Mouse (Mus musculus) layer of hippocampus, adult 9-11 months (tissue): Measurements from ENCODE around the gene Tmem269.

Experiments
- DNase-seq: peaks from one replicate; pipeline ENCODE4 v3.0.0; 2022

Tmem269 gene

GRCm38 (mm10) chr4:119218169-119218568 is at the start of gene Tmem269:
Gene Tmem269, minus strand, starts transcription at chr4:119218217.
- DNase-seq = no peak

- DNase-seq = no peak
These were observed 48.6 kb upstream of the Tmem269 start for GRCm38 (mm10) chr4:119266606-119267005.

- DNase-seq = no peak
These were observed 45.4 kb upstream of the Tmem269 start for GRCm38 (mm10) chr4:119263459-119263858.

DNA sequence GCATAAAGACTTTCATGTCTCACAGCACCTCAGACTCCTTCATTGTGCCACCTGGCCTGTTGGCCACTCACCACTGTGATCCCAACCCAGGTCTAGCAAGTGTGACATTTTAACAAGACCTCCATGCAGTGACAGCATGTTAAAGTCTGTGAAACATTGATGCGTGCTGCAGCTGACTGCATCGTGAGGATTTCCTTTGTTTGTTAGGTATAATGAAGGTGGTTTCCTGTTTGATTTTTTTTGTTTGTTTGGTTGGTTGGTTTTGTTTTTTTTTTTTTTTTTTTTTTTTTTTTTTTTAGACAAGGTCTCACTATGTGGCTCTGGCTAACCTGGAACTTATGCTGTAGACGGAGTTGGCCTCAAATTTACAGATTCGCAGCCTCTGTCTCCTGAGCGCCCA is 44.5 kb upstream of the Tmem269 start:
- no peak for DNase-seq

GRCm38 (mm10) chr4:119261087-119261713 is 43.2 kb upstream of the Tmem269 start:
- no peak for DNase-seq

GRCm38 (mm10) chr4:119259344-119260254 is 41.6 kb upstream of the Tmem269 start:
- DNase-seq = no peak

DNA sequence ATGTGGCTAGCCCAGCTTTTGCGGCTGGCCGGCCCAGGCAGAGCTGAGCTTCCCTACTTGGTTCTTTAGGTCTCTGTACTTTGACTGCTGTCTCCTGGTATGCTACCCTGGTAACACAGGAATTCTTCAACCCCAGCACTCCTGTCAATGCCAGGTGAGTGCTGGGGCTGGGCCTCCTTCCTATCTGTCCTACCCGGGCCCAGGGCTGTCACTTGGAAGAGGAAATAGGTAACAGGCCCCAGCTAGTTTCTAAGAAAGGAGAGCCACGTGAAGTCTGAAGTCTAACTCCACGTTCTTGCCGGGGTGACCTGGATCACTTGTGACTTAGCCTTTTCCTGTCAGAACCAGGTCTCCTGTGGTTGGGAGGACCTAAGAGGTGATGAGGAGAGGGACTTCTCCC is 39.1 kb upstream of the Tmem269 start:
- DNase-seq = no peak

DNA sequence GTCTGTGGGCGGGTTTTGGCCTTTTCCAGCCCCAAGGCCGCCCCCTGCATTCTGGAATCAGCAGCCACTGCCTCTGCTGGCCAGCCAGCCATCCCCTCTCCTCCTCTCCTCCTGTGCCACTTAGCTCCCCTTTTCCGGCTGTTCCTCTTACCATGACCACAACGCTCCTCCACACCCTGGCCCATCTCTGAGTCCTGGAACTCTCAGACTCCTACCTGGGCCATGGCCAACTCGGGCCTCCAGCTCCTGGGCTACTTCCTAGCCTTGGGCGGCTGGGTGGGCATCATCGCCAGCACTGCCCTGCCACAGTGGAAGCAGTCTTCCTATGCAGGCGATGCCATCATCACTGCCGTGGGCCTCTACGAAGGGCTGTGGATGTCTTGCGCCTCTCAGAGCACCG is 37.3 kb upstream of the Tmem269 start, which contains the start of gene Cldn19:
Gene Cldn19 (plus strand): TSS at position 64 of the 400 bp plus-strand sequence.
- no peak for DNase-seq

- DNase-seq = no peak
These were observed 36.1 kb upstream of the Tmem269 start for GRCm38 (mm10) chr4:119254012-119254618.

GRCm38 (mm10) chr4:119252025-119252808 is 34.2 kb upstream of the Tmem269 start:
- DNase-seq = no peak

DNA sequence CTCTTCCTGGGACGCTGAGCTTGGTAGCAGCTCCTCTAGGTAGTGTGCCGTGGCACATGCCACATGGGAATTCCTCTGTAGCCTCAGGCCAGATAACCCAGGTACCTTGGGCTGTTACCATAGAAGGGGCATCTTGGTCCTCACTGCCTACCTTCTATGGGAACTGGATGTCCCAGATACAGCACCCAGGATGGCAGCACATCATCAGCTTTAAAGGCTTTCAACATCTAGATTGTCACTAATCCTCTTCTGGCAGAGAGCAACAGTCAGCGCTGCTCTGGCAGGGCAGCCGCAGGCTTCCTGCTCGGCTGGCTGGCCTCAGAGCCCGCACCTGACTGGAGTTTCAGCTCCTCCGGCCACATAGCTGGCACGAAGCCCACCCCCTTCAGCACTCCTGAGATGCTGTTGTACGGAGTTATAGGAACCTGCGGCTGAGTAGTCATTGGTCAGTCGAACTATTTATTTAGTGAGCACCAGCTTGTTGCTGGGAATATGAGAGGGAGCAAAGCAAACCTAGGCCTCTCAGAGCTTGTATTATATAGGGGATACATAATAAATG is 30.5 kb upstream of the Tmem269 start:
- DNase-seq = no peak

DNA sequence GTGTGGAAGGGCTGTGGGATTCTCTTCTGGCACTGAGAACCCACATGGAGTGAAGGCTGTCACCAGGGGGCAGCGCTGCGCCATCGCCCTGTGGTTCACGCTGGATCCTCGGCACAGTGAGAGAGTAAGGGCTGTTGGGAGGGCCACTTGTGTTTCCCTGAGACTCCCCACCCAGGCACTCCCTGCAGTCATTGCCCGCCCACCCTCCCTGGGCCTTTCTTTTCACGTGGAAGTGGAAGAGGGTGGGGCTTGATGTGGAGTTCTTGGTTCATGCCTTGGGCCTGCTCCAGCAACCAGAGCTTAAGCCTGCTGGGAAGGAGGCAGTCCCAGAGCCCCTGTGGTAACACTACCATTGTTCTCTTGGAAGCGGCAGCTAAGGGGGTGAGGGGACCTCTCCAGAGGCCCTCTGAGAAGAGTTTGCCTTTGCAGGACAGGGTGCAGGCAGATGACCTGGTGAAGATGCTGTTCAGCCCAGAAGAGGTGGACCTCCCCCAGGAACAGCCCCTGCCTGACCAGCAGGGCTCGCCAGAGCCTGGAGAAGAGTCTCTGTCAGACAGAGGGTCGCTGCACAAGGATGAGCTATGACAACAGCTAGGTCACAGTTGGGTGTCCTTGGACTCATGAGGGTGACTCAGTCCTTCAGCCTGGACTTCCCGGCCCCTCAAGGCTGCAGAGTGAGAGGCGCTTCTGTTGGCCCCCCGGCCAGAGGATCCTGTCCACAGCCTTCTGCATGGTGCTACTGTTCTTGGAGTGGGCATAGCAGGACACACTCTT is 29.6 kb upstream of the Tmem269 start:
- DNase-seq = peak; percentile 37

GRCm38 (mm10) chr4:119246688-119247225 is 28.7 kb upstream of the Tmem269 start:
- no peak for DNase-seq

GRCm38 (mm10) chr4:119245961-119246360 is 27.9 kb upstream of the Tmem269 start:
- no peak for DNase-seq

- no peak for DNase-seq
These were observed 27.5 kb upstream of the Tmem269 start for GRCm38 (mm10) chr4:119245556-119245955.

GRCm38 (mm10) chr4:119244468-119245240 is 26.6 kb upstream of the Tmem269 start:
- no peak for DNase-seq

GRCm38 (mm10) chr4:119242571-119242970 is 24.6 kb upstream of the Tmem269 start:
- DNase-seq = no peak

- DNase-seq = peak; percentile 76
These were observed 23.6 kb upstream of the Tmem269 start for GRCm38 (mm10) chr4:119241664-119242063.

GRCm38 (mm10) chr4:119239181-119239682 is 21.2 kb upstream of the Tmem269 start:
- DNase-seq = no peak

DNA sequence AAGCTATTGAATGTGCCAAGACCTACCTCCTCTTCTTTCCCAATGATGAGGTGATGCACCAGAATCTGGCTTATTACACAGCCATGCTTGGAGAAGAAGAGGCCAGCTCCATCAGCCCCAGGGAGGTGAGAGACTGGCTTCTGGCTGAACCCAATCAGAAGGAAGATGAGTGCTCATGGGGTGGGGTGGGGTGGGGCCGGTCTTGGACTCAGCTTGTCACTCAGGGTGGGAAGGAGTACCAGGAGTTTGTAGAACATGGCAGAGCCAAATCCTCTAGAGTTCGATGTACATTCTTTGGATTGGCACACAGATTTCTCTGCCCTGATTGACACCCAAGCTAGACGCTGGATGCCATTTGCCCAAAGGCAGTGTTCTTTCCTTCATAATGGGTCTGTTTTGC is 20.6 kb upstream of the Tmem269 start:
- DNase-seq = no peak
